Mouse (Mus musculus): ENCODE results near the gene Rras. TPM values are rescaled to one million over a fixed set of nuclear protein-coding genes. Genes with fewer than 3 reads are reported as not detected.
"Not testable (repeated sequence)": the region's sequence is repeated elsewhere in the genome, so short reads cannot be mapped to it uniquely, and the experiment has no call there.

The Rras gene
- total RNA-seq, 1 experiment from 2014 or later, result 1.1 TPM

GRCm38 (mm10) chr7:44998501-44998955 lies 19.2 kb upstream of the Rras start, which contains the start of gene Bcl2l12:
Gene Bcl2l12 (minus strand): TSS chr7:44998712.
- peak; percentile 20 for ATAC-seq (replicated peaks; ENCODE audit: low read depth, poor library complexity, severe bottlenecking)

DNA sequence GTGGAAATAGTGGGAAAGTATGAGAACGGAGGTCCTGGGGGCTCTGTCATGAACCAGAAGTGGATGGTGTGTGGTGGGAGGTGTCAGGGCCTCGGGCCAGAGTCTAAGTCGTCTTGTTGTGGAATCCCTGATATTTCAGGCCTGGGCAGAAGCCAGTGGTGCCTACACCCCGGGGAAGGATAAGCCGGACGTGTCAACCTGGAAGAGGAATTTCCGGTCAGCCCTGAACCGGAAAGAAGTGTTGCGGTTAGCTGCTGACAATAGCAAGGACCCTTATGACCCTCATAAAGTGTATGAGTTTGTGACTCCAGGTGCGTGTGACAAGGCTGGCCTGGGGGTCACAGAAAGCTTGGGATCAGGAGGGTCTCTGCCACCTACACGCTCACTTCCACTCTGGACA lies 18.0 kb upstream of the Rras start:
- ATAC-seq (replicated peaks; ENCODE audit: low read depth, poor library complexity, severe bottlenecking), result no peak

DNA sequence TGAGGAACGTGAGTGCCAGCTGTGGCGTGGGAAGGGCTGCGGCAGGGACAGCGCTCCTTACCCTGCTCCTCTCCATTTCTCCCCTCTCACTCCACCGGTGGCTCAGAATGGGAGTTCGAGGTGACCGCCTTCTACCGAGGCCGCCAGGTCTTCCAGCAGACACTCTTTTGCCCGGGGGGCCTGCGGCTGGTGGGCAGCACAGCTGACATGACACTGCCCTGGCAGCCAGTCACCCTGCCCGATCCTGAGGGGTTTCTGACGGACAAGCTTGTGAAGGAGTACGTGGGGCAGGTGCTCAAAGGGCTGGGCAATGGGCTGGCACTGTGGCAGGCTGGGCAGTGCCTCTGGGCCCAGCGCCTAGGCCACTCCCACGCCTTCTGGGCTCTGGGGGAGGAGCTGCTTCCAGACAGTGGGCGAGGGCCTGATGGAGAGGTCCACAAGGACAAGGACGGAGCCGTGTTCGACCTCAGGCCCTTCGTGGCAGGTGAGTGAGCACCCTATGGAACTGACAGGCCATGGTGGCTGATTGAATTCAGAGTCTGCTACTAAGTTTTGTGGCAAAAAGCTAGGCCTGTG lies 17.1 kb upstream of the Rras start:
- no peak for ATAC-seq (replicated peaks; ENCODE audit: low read depth, poor library complexity, severe bottlenecking)

- ATAC-seq (replicated peaks; ENCODE audit: low read depth, poor library complexity, severe bottlenecking), result no peak
Observed at GRCm38 (mm10) chr7:45002440-45002839, 15.3 kb upstream of the Rras start.

- peak; percentile 33; the same call in 1 of the 2 replicates for ATAC-seq (replicated peaks; ENCODE audit: low read depth, poor library complexity, severe bottlenecking)
Observed at GRCm38 (mm10) chr7:45004546-45004945, 13.2 kb upstream of the Rras start.

DNA sequence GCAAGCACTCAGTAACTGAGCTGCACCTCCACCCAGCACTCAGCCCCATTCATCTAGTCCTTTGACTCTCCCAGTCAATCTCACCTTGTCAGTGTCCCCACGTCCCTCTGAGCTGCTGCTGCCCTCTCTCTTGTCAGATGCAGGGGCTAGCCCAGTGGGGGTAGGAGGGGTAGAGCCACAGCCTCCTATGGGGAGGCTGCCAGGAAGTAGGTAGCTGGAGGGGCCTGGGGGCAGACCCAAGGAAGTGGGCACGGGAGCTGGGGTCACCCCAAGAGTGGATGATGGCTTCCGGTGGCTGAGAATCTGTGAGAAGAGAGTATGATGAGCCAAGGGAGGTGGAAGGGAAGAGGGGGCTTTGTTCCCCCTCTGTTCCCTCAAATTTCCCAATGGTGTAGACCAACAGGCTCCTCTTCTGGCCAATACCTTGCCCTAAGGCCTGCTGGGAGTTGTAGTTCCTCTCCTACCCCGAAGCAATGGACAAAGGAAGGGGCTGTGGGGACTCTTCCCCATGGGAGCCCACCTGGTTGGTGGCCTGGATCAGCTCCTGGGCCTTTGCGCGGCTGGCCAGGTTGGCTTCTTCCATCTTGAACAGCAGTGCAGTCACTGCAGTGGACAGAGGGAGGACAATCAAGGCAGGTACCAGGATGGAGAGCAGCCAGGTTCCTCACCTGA lies 12.3 kb upstream of the Rras start:
- no peak for ATAC-seq (replicated peaks; ENCODE audit: low read depth, poor library complexity, severe bottlenecking)

DNA sequence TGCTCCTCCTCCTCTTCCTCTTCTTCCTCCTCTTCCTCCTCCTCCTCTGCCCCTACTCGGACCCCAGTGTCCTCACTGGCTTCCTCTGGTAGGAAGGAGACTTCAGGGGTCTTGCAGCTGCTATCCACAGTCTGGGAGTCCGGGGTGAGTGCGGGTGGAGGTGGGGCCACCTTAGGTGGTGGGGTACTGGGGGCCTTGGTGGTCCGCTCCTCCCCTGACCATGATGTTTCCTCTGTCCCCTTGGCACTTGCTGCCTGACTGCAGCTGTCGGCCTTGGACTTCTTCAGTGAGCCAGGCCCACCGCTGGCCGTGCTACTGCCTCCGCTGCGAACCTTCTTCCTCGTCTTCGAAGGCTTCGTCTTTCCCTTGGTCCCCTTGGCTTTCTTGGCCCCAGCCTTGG lies 11.3 kb upstream of the Rras start:
- no peak for ATAC-seq (replicated peaks; ENCODE audit: low read depth, poor library complexity, severe bottlenecking)

DNA sequence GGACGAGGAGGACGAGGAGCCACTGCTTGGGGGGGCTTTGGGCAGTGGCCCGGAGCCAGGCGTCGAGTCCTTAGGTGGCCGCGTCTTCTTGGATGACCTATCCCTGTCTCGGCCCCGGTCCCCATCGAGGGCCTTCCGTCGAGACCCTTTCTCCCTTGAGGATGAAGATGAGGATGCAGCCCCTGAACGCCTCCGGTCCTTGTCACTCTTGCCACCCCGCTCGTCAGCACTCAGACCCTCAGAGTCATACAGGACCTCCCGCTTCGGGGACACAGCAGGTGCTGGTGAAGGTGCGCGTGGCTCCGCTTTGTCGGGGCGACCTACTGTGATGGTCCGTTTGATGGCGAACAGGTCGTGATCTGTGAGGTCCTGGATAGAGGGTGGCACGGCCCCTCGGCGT lies 10.6 kb upstream of the Rras start:
- no peak for ATAC-seq (replicated peaks; ENCODE audit: low read depth, poor library complexity, severe bottlenecking)

DNA sequence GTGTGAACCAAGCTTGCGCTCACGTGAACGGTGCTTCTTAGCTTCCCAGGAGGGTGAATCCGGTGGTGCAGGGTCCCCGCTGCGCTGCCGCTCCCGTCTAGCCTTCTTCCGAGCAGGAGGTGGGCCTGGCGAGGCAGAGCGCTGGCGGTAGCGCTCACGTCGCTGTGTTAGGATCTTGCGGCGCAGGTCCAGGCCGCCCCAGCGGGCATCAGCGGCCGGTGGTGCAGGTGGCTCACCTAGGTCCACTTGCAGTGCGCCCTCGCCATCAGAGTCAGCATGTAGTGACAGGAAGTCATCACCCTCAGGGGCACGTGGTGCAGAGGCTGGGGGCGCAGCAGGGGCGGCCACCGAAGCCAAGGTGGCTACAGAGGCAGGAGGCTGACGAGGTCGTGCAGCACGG lies 9.9 kb upstream of the Rras start:
- ATAC-seq (replicated peaks; ENCODE audit: low read depth, poor library complexity, severe bottlenecking), result no peak

DNA sequence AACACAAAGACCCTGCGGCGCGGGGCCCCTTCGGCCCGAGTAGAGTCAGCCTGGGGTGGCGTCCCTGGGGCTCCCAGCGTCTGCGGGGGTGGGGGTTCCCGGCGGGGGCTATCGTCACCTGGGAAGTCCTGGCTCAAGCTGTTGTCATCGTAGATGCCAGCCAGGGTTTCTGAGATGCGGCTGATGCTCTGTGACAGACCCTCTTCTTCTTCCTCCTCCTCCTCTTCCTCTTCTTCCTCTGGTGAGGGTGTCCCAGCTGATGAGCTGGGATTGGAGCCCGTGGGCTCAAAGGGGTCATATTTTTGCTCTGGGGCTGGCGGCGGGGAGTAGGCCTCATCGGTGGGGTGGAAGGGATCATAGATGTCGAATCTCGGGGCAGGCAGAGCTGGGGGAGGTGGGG lies 9.3 kb upstream of the Rras start:
- ATAC-seq (replicated peaks; ENCODE audit: low read depth, poor library complexity, severe bottlenecking), result no peak

DNA sequence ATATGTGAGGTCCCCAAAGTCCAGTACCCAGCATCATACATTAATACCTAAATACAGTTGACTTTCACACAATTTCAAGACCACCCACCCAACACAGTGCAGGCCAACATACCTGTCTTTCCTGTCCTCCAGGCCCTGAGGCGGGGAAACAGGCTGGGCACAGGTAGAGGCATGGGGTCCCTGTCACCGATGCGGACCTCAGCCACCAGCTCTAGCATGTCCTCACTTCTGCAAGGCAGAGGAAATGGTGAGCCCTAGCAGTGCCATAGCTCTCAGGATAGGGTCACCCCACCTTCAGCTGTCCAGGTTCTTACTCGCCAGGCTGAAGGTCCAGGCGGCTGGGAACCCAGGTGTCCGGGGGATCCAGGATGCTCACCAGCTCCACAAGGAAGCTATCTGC lies 5.8 kb upstream of the Rras start:
- ATAC-seq (replicated peaks; ENCODE audit: low read depth, poor library complexity, severe bottlenecking), result no peak

- ATAC-seq (replicated peaks; ENCODE audit: low read depth, poor library complexity, severe bottlenecking), result no peak
Observed at GRCm38 (mm10) chr7:45012824-45013223, 4.9 kb upstream of the Rras start.

DNA sequence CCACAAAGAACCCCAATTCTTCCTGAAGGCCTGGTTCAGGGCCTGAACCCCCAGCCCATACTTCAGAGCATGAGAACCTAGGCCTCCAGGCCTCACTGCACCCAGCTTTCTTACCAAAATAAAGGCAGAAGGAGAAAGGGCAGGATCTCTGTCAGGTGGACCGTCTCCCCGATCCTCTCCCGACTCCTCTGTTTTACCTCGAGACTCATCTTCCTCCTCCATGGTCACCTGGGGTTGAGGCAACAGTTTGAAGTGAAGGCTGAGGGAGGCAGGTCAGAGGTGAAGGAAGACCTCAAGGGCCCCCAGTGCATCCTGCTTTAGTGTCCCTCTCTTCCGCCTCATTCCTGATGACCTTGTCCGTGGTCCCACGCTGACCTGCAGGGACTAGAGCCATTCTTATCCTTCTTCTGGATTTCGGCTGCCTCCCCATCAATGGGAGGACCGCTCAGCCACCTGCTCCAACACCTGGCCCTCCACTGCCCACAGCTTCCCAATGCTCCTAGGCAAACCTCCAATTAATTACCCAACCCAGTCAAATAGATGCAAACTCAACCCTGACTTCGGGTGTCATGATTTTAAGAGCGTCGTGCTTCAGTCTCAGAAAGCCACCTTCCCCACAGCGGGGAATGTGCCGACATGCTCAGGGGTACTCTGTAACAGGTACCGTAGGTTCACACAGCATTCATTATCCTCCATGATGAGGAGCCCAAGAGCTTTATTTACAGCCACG lies 4.2 kb upstream of the Rras start:
- no peak for ATAC-seq (replicated peaks; ENCODE audit: low read depth, poor library complexity, severe bottlenecking)

- no peak for ATAC-seq (replicated peaks; ENCODE audit: low read depth, poor library complexity, severe bottlenecking)
Observed at GRCm38 (mm10) chr7:45014096-45014451, 3.7 kb upstream of the Rras start.

DNA sequence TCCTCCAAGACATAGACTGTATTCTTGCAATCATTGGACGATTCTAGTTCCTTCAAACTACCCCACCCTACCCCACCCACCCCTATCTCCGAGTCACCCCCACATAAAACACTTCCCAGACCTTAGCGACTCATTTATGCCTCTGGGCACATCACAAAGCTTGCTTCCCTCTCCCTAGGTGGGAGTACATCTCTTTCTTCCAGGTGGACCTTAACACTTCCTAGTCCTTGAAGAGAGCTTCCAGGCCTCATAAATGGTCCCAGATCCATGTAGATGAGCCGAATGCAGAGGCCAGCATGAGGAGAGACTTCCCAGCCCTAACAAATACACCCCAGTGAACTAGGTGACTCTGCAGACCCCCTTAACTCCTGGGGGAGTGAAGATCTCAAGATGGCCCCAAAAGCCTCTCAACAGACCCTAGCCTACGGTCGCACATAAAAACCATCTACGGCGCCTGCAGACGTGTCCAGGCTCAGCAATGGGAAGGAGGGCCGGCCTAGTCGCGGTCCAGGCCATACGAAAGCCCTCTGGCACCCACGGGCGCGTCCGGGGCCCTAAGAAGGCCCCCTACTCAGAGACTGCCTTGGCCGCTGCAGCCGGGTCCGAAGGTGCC lies 2.3 kb upstream of the Rras start:
- ATAC-seq (replicated peaks; ENCODE audit: low read depth, poor library complexity, severe bottlenecking), result no peak

DNA sequence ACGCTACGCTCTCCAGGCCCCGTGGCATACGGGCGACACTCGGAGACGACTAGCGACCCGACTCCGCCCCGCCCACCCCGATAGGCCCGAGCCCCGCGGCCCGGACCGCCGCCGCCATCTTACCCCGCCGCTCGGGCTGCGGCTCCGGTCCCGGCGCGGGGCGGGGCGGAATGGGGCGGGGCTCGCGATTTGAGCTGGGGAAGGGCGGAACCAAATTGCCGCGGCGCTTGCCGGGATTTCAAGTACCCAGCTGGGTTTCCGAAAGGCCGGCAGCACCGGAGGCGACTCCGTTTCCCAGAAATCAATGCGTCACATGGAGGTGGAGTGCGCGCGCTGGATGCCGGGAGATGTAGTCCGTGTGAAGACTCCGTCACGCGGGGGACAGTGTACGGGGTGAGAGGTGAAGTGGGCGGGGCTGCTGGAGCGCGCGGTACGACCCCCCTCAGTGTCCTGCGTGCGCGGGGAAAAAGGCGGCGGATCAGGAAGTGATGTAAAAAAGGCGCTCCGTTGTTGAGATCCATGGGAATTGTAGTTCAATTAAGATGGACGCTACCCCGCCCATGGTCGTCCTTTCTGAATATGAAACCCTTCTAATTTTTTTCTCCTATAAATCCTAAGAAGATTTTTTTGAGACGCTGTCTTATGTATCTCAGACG lies 1.7 kb upstream of the Rras start, which contains the start of gene Scaf1:
Gene Scaf1 (minus strand): TSS at position 407 of the 656 bp plus-strand sequence.
- ATAC-seq (replicated peaks; ENCODE audit: low read depth, poor library complexity, severe bottlenecking), result peak; percentile 73

- no peak for ATAC-seq (replicated peaks; ENCODE audit: low read depth, poor library complexity, severe bottlenecking)
Observed at GRCm38 (mm10) chr7:45016761-45017160, 1.0 kb upstream of the Rras start.

DNA sequence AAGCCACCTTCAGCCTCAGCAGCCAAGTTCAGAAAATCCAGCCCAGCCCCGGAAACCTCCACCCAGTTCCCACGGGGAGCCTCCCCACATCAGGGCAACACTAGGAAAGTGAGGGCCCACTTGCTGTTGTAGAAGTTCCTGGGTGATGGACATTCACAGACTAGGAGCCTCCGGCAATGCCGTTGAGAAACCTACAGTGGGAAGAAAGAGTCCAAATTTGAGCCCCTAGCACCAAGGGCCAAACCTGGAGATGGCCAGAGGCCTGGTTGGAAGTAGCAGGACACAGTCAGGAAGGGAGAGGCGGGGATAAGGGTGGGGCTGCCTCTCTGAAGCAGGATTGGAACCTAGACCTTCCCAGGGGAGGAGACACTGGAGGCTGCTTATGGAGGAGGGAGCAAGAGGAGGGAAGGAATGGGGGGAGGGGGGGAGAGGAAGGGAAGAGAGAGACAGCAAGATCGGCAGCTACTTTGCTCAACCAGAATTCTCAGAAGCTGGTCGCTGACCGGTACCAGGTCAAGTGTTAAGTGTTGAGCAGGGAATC lies 1.3 kb downstream of the Rras start:
- no peak for ATAC-seq (replicated peaks; ENCODE audit: low read depth, poor library complexity, severe bottlenecking)

GRCm38 (mm10) chr7:45020225-45020624 lies 2.5 kb downstream of the Rras start:
- ATAC-seq (replicated peaks; ENCODE audit: low read depth, poor library complexity, severe bottlenecking), result no peak

DNA sequence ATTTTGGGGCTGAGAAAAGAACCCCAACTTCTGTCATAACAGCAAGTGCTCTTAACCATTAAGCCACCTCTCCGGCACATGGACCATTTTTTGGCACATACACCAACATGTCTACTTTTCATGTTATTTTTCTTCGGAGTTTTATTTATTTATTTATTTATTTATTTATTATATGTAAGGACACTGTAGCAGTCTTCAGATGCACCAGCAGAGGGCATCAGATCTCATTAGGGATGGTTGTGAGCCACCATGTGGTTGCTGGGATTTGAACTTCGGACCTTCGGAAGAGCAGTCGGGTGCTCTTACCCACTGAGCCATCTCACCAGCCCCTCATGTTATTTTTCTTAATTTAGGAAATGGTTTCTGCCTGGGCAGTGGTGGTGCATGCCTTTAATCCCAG lies 6.0 kb downstream of the Rras start:
- not testable (repeated sequence) for ATAC-seq (replicated peaks; ENCODE audit: low read depth, poor library complexity, severe bottlenecking)
